Mouse (Mus musculus) neural tube, embryonic 15.5 days (tissue): ENCODE measurements around the gene 4930579F01Rik. TPM values are rescaled to one million over a fixed set of nuclear protein-coding genes. Genes with fewer than 3 reads are reported as not detected.

Experiments
- ATAC-seq: fragments of 200-750 bp; cut with Nextera tagmentation; 2 replicates; pipeline ENCODE4 v1.8.0; 2017; ENCODE audit warnings: mild to moderate bottlenecking, moderate TSS enrichment, moderate library complexity; ENCODE audit not compliant: low FRiP score
- H3K27ac ChIP-seq: fragments of 300-500 bp; sonication (generic); replicated peaks from 2 replicates; pipeline ENCODE4 v1.5.1; 2015; ENCODE audit warnings: mild to moderate bottlenecking, inconsistent platforms
- H3K27me3 ChIP-seq: fragments of 300-500 bp; sonication (generic); replicated peaks from 2 replicates; pipeline ENCODE4 v1.6.1; 2015; ENCODE audit warnings: inconsistent platforms
- H3K36me3 ChIP-seq: fragments of 300-500 bp; sonication (generic); 2 replicates; pipeline ENCODE4 v1.6.1; 2015; ENCODE audit warnings: inconsistent platforms
- H3K4me1 ChIP-seq: fragments of 300-500 bp; sonication (generic); 2 replicates; pipeline ENCODE4 v1.6.1; 2015; ENCODE audit warnings: inconsistent platforms
- H3K4me2 ChIP-seq: fragments of 300-500 bp; sonication (generic); 2 replicates; pipeline ENCODE4 v1.6.1; 2015; ENCODE audit warnings: inconsistent platforms, mild to moderate bottlenecking, moderate library complexity
- H3K4me3 ChIP-seq: fragments of 300-500 bp; sonication (generic); replicated peaks from 2 replicates; pipeline ENCODE4 v1.5.1; 2015; ENCODE audit warnings: mild to moderate bottlenecking, inconsistent platforms
- H3K9ac ChIP-seq: fragments of 300-500 bp; sonication (generic); replicated peaks from 2 replicates; pipeline ENCODE4 v1.6.1; 2015; ENCODE audit warnings: mild to moderate bottlenecking, inconsistent platforms
- H3K9me3 ChIP-seq: fragments of 300-500 bp; sonication (generic); replicated peaks from 2 replicates; pipeline ENCODE4 v1.6.1; 2016; ENCODE audit warnings: inconsistent platforms
- WGBS: fragments of 180-500 bp; shearing (Covaris S2); methylation state at CpG from one replicate; pipeline ENCODE4 v1.1.7; 2015; ENCODE audit warnings: mixed read lengths; 5-methylcytosine and 5-hydroxymethylcytosine counted together
- polyA plus RNA-seq: library from polyadenylated mRNA; unstranded; fragments of >200 nt; fragmentation: Nextera tagmentation; extraction: Ambion mirVana; gene quantifications from 2 replicates; pipeline ENCODE4 v1.2.1, GENCODE M21; 2015

4930579F01Rik gene
- polyA plus RNA-seq, 1 experiment from 2014 or later: not detected

DNA sequence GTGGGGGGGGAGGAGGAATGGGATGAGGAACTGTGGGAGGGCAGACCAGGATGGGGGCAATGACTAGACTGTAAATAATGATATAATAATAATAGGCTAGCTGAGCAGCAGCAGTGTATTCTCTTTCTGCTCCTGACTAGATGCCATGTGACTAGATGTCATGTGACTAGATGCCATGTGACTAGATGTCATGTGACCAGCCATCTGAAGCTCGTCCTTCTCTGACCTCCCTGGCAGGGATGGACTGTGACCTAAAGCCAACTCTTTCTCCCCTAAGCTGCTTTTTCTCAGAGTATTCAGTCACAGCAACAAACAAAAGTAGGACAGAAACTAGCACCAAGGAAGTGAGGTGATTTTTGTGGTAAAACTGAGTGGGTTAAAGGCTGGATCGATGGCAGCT is 11.6 kb downstream of the 4930579F01Rik start:
- Histone ChIP-seq H3K4me2 (no peak overlapping the region), H3K27me3 (no peaks in the 10 kb centered on the region), H3K4me1 (no peaks in the 10 kb centered on the region), H3K9ac (no peak overlapping the region), H3K9me3 (no peaks in the 10 kb centered on the region), H3K36me3 (no peaks in the 10 kb centered on the region), H3K27ac (no peak overlapping the region), H3K4me3 (no peak overlapping the region)
- 87% methylated on average over 2 of the region's 2 CpGs for WGBS
- ATAC-seq: no peak

DNA sequence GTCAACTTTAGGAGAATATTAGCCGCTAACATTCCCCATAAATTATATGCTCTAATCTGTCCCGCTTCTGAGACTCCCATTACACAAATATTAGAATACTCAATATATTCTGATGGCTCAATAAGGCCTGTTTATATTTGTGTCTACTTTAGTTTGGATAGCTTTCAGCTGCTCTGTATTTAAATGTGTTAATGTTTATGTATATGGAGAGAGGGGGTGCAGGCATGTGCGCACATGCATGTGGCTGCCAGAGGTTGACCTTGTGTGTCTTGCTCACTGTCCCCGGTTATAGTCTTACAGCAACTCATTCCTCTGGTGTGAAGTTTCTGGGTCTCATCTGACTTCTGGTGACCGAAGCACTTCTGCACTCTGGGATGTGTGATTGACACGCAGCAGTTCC is 18.1 kb downstream of the 4930579F01Rik start:
- Histone ChIP-seq H3K4me2 (no peak overlapping the region), H3K9ac (no peak overlapping the region), H3K9me3 (no peaks in the 10 kb centered on the region), H3K27ac (no peak overlapping the region), H3K4me1 (no peaks in the 10 kb centered on the region), H3K27me3 (no peaks in the 10 kb centered on the region), H3K4me3 (no peak overlapping the region), H3K36me3 (no peaks in the 10 kb centered on the region)
- 92% methylated on average over 6 of the region's 6 CpGs for WGBS
- ATAC-seq: no peak

DNA sequence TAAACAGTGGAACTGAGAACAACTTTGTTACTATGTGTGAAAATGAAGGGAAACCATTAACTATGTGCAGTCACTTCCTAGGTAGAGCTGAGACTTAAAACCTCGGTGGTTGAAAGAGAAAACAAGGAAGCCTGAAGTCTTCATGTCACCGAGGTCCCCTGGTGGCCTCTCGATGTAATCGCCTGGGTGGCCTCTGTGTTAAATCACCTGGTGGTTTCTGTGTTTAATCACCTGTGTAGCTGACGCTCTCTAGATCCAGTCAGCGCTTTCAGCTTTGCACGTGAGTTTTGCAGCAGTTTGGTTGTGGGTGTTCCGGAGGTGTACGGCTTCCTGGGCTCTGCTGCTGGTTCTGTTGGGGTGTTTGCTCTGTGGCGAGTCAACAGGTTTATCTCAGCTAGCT is 20.3 kb downstream of the 4930579F01Rik start:
- no peak for ATAC-seq
- Histone ChIP-seq H3K4me2 (no peak overlapping the region), H3K9ac (no peak overlapping the region), H3K27me3 (no peaks in the 10 kb centered on the region), H3K4me3 (no peak overlapping the region), H3K36me3 (no peaks in the 10 kb centered on the region), H3K27ac (no peak overlapping the region), H3K9me3 (no peaks in the 10 kb centered on the region), H3K4me1 (no peaks in the 10 kb centered on the region)
- 83% methylated on average over 10 of the region's 10 CpGs for WGBS

DNA sequence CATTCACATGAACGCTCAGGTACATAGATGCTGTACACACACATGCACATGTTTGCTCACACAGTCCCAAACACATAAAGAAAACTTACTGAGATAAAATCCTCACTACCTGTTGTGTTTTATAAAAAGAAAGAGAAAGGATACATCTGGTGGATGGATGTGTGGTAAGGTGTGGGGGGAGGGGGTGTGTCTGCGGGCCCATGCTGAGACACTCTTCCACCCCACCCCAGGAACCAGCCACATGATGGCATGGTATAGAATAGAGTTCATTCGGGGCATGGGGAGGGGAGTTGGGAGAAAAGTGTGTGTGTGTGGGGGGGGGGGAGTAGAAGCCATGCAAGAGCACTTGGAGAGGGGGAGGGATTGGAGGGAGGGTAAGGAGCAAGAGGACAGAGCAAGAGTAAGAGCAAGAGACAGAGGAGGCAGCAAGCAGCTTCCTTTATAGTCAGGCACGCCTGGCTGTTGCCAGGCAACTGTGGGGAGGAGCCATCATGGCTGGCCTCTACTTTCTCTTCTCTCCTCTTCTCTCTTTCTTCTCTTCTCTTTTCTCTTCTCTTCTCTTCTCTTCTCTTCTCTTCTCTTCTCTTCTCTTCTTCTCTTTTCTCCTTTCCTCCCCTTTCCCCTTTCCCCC is 31.0 kb downstream of the 4930579F01Rik start:
- H3K4me3 ChIP-seq: no peak overlapping the region
- ATAC-seq: no peak
- 56% methylated on average over 4 of the region's 4 CpGs for WGBS

DNA sequence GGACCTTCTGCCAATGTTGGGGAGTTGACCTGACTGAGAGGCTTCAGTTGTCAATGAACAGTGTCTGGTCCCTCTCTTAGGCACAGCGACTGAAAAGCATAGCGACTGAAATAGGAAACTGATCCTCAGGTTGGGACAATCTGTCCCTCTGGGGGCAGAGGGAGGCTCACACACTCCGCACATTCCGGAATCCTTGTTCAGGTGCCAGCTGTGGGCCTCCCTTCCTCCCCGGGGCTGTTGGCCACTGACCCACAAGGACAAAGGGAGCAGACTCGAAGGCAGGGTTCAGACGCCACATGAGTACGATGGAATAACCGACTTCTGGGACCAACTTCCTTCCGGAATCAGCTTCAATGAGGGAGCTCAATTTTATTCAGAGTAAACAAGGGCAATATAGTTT is 32.0 kb downstream of the 4930579F01Rik start:
- no peaks in the 10 kb centered on the region for H3K4me1 ChIP-seq
- 85% methylated on average over 10 of the region's 10 CpGs for WGBS
- no peak for ATAC-seq

More for the DNA sequence above, 31.0 kb downstream of the 4930579F01Rik start:
- H3K9ac ChIP-seq: no peak overlapping the region
- H3K4me1 ChIP-seq: no peaks in the 10 kb centered on the region
- H3K27ac ChIP-seq: no peak overlapping the region
- H3K4me2 ChIP-seq: no peak overlapping the region
- no peaks in the 10 kb centered on the region for H3K9me3 ChIP-seq
- no peaks in the 10 kb centered on the region for H3K27me3 ChIP-seq
- H3K36me3 ChIP-seq: no peaks in the 10 kb centered on the region

DNA sequence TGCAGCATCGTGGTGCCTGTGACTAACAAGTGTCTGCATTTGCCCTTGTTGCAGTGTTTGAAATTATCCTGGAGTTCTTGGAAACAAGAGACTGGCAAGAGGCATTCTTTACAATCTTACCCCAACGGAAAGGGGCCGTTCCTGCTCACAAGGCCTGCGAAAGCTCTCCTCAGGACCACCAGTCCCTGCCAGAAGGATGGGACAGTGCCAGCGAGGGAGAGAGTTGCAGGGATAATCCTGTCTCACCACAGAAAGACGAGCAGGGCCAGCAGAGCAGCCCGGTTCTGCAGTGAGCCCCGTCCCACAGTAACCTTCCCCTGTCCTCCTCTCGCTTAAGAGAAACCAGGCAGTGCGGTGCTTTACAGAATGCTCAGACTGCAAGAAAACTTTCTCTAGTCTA is 37.0 kb downstream of the 4930579F01Rik start:
- Histone ChIP-seq H3K27ac (no peak overlapping the region), H3K9me3 (no peaks in the 10 kb centered on the region), H3K4me1 (no peaks in the 10 kb centered on the region), H3K4me3 (no peak overlapping the region), H3K9ac (no peak overlapping the region), H3K27me3 (no peaks in the 10 kb centered on the region), H3K4me2 (no peak overlapping the region), H3K36me3 (0 out of 2 replicates have a peak, but pooled peaks cover 3% of the 10 kb centered on the region)
- no peak for ATAC-seq
- 67% methylated on average over 10 of the region's 10 CpGs for WGBS

More for the DNA sequence above, 32.0 kb downstream of the 4930579F01Rik start:
- Histone ChIP-seq H3K9me3 (no peaks in the 10 kb centered on the region), H3K4me3 (no peak overlapping the region), H3K9ac (no peak overlapping the region), H3K4me2 (no peak overlapping the region), H3K27me3 (no peaks in the 10 kb centered on the region), H3K27ac (no peak overlapping the region), H3K36me3 (no peaks in the 10 kb centered on the region)

DNA sequence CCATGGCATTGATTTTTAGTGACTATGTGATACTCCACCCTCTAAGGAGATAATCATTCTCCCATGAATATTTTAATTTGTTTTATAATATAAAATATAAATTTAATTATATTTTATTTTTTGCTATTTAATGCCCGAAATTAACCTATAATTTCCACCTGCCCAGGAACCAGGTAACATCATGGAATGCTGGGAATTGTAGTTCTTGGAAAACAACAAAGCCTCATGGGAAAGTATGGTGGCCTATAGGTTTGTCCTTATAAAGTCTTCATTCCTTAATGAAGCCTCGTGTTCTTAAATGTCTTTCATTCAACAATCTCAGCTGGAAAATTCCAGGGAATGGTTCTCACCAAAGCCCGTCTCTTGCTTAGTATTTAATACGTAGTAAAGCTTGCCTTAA is 38.6 kb downstream of the 4930579F01Rik start:
- Histone ChIP-seq H3K4me2 (no peak overlapping the region), H3K27me3 (no peaks in the 10 kb centered on the region), H3K36me3 (0 out of 2 replicates have a peak, but pooled peaks cover 3% of the 10 kb centered on the region), H3K9me3 (no peaks in the 10 kb centered on the region), H3K4me1 (no peaks in the 10 kb centered on the region), H3K4me3 (no peak overlapping the region), H3K9ac (no peak overlapping the region), H3K27ac (no peak overlapping the region)
- 93% methylated on average over 4 of the region's 4 CpGs for WGBS
- no peak for ATAC-seq

DNA sequence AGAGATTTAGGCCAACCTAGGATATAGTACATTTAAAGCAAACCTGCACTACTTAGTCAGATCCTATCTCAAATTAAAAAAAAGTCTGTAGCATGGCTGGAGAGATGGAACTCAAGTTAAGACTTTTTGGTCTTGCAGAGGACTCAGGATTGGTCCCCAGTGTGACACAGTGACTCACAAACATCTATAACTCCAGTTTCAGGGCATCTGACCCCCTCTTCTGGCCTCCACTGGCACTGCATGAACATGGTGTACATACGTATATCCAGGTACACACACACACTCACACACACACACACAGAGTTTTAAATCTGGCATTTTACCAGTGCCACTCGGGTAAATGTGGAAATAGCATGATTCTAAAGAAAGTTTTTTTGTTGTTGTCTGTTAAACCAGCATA is 44.8 kb downstream of the 4930579F01Rik start:
- ATAC-seq: no peak
- H3K27me3 ChIP-seq: no peaks in the 10 kb centered on the region
- H3K4me1 ChIP-seq: no peaks in the 10 kb centered on the region
- no peak overlapping the region for H3K9ac ChIP-seq
- no peak overlapping the region for H3K27ac ChIP-seq
- H3K4me3 ChIP-seq: no peak overlapping the region
- 0 out of 2 replicates have a peak, but pooled peaks cover 3% of the 10 kb centered on the region for H3K36me3 ChIP-seq
- H3K9me3 ChIP-seq: no peaks in the 10 kb centered on the region
- WGBS: 90% methylated on average over 2 of the region's 2 CpGs
- no peak overlapping the region for H3K4me2 ChIP-seq

DNA sequence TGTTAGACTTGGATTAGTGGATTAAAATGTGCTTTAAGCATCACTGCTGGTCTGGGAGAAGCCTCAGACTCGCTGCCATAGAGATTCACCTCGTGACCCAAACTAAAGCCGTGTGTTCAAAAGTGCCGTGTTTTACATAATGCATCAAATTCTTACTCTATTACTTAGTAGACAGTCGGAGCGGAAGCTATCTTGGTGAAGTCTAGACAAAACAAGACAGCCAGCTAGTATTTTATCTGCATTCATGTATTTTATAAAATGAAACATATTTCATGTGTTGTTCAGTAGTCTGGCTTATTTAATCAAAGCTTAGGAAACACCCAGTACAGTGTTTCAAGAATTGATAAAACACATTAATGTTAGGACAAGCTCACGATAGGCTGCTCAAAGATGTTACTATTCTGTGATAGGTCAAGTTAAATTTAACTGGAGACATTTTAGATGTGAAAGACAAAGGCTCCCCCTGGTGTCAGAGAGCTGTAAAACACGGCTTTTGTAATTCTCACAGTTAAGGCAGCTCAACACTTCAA is 48.9 kb downstream of the 4930579F01Rik start, which contains the start of gene Mttp:
TSS of gene Mttp (minus strand) at position 327 of the 530 bp plus-strand sequence.
- Histone ChIP-seq H3K4me1 (peaks cover 9% of the 10 kb centered on the region; the same call in 1 of the 2 replicates), H3K4me3 (peak within 1 kb of the TSS; percentile 78), H3K27ac (peak within 1 kb of the TSS; percentile 99), H3K4me2 (peak within 1 kb of the TSS; percentile 76), H3K27me3 (no peaks in the 10 kb centered on the region), H3K9ac (peak within 1 kb of the TSS; percentile 71), H3K9me3 (no peaks in the 10 kb centered on the region), H3K36me3 (no peaks in the 10 kb centered on the region)
- WGBS: 3% methylated on average over 8 of the region's 8 CpGs
- ATAC-seq: peak; percentile 7; the same call in 1 of the 2 replicates

DNA sequence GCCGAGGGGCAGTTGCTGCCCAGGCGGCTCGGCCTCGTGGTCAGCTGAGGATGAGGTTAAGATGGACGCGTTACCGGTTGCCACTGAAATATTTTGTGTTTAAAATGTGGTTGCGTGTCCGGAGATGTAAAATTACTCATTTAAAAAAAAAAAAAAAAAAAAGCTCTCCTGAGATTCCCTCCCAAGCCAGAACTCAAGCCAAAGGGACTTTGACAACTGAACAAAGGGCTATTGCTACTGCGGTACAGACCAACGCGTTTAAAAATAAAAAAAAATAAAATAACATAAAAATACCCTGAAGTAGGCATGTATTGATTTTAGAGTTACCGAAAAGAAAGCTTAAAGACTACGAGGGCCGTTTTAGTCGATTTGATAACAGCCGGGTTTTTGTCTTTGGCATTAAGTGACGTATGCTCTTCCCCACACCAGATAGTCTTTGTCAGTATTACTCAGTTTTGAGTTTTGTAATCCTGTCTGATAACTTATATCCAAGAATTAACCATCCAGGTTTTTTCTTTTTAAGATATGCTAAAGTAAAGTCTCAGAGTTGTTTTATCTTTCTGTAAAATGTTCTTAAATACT is 49.5 kb downstream of the 4930579F01Rik start:
- Histone ChIP-seq H3K4me3 (peak overlapping the region; percentile 78), H3K9me3 (no peaks in the 10 kb centered on the region), H3K4me2 (peak overlapping the region; percentile 76), H3K27ac (peak overlapping the region; percentile 99), H3K9ac (peak overlapping the region; percentile 71), H3K27me3 (no peaks in the 10 kb centered on the region), H3K36me3 (no peaks in the 10 kb centered on the region), H3K4me1 (peaks cover 9% of the 10 kb centered on the region; the same call in 1 of the 2 replicates)
- WGBS: under 1% methylated on average over 18 of the region's 18 CpGs
- 0 out of 2 replicates have a peak, but pooled peaks have one; percentile 2 for ATAC-seq

DNA sequence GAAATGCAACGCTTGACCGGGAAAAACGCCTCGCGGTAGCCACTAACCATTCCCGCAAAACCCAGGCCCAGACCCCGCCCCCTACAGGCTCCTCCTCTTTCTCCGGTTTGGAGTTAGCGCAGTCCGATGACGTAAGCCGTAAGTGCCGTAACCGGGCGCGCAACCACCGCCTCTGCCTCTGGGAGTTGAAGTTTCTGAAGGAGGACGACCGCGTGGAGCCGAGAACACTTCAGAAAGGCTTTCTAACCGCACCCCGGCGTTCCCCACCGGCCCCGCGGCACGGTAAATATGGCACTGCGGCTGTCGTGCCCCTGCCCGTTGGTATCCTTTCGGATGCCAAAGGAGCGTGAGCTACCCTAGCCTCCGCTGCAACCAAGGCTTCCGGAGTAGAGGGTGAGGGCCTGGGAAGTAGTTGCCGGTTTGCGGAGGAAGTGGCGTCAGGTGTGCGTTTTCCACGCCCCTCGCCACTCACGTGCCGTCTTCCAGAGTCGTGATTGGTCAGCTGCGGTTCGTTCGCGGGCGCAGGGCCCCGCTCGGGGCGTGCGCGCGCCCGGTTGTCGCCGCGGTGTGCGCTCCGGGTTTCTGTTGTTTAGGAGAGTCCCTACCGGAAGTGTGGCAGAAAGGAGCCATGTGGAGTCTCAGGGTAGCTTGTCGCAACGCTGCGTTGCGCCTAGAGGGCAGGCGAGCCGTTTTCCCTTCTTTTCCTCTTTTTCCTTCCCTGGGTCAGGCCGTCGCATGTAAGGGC is 50.1 kb downstream of the 4930579F01Rik start, which contains the start of gene Trmt10a:
TSS of gene Trmt10a (plus strand) at position 134 of the 745 bp plus-strand sequence.
- Histone ChIP-seq H3K27ac (peak within 1 kb of the TSS; percentile 99), H3K9me3 (no peaks in the 10 kb centered on the region), H3K27me3 (no peaks in the 10 kb centered on the region), H3K4me2 (peak within 1 kb of the TSS; percentile 76), H3K36me3 (no peaks in the 10 kb centered on the region), H3K9ac (peak within 1 kb of the TSS; percentile 71), H3K4me1 (peaks cover 9% of the 10 kb centered on the region; the same call in 1 of the 2 replicates), H3K4me3 (peak within 1 kb of the TSS; percentile 78)
- peak; percentile 98 for ATAC-seq
- under 1% methylated on average over 70 of the region's 70 CpGs for WGBS
